Mouse (Mus musculus): ENCODE data around the gene Snai3. TPM values are rescaled to one million over a fixed set of nuclear protein-coding genes. Genes with fewer than 3 reads are reported as not detected.
A peak's percentile ranks its signal among the peaks of the same experiment; 100 is the strongest.

Gene Snai3
- total RNA-seq, 2 experiments from 2014 or later: 4.9 to 7.7 TPM

- no peak for DNase-seq (ENCODE audit: low spot score in 2 of 2)
Observed at GRCm38 (mm10) chr8:122461473-122462148, 1.1 kb upstream of the Snai3 start.

GRCm38 (mm10) chr8:122459990-122460389, 543 bp downstream of the Snai3 start:
- no peak for DNase-seq (ENCODE audit: low spot score in 2 of 2)

DNA sequence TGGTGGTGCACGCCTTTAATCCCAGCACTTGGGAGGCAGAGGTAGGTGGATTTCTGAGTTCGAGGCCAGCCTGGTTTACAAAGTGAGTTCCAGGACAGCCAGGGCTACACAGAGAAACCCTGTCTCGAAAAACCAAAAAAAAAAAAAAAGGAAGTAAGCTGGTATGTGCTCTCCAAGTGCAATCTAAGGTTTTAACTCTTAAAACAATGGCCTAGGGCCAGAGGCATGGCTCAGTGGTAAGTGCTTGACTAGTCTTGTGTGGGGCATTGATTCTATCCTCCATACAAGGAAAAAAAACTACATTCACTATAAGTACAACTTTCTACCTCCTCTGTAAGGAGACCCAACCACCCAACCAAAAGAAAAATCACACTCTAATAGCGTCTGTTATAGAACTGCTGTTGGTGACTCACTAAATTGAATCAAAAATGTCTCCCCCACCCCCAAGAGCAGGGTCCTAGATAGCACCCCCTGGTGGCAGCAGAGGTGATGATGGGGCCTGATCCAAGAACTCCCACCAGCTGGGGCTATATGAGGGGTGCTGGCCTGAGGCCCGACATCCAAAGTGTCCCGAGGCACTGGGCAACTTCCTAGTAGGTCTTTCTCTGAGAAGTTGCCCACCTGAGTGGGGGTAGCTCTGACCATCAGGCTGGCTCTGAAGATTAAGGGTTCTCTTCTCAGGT, 1.2 kb downstream of the Snai3 start:
- no peak for DNase-seq (ENCODE audit: low spot score in 2 of 2)

- no peak for DNase-seq (ENCODE audit: low spot score in 2 of 2)
Observed at GRCm38 (mm10) chr8:122457171-122457570, 3.4 kb downstream of the Snai3 start.

GRCm38 (mm10) chr8:122454409-122454808, 6.1 kb downstream of the Snai3 start:
- DNase-seq (ENCODE audit: low spot score in 2 of 2): no peak

GRCm38 (mm10) chr8:122452154-122452553, 8.4 kb downstream of the Snai3 start:
- no peak for DNase-seq (ENCODE audit: low spot score in 2 of 2)

DNA sequence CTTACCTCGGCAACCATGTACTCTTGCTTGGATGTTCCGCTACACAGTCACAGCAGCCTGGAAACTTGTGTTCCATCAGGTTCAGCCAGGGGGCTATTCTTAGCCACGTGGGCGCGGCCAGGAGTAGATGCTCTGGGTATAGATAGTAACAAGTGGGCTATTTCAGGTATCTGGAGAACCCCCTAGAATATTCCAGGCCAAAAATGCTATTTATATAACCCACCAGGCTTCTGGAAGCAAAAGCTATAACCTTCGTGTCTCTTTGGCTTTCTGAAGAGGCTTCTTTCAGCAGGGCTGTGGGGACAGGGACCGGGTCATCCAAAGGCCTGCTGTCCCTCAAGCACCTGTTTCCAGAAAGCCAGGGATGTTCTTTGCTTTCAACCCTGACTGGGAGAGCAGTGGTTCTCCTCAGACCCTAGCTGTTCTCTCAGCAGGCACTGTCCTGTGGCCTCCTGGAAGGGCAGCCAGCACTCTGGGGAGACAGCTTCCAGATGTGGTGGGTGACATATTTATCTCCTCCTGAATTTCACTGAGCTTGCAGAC, 9.3 kb downstream of the Snai3 start:
- no peak for DNase-seq (ENCODE audit: low spot score in 2 of 2)

DNA sequence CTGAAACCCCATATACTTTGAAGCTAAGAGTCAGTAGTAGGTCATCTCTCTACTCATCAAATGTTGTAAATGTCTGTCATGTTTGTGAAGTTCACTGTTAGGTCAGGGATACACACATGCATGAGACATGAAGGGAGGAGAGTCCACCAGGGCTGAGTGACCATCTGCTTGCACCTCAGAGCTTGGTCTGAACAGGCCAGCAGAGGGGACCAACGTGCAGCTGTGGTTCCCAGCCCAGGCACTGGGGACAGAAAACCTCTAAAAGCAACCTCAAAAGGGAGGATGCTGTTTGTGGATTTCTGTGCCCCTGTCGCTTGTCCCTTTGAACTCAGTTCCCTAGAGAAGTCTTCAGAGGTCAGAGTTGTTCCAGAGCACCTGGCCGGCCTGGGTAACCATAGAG, 15.3 kb downstream of the Snai3 start:
- DNase-seq (ENCODE audit: low spot score in 2 of 2): no peak

DNA sequence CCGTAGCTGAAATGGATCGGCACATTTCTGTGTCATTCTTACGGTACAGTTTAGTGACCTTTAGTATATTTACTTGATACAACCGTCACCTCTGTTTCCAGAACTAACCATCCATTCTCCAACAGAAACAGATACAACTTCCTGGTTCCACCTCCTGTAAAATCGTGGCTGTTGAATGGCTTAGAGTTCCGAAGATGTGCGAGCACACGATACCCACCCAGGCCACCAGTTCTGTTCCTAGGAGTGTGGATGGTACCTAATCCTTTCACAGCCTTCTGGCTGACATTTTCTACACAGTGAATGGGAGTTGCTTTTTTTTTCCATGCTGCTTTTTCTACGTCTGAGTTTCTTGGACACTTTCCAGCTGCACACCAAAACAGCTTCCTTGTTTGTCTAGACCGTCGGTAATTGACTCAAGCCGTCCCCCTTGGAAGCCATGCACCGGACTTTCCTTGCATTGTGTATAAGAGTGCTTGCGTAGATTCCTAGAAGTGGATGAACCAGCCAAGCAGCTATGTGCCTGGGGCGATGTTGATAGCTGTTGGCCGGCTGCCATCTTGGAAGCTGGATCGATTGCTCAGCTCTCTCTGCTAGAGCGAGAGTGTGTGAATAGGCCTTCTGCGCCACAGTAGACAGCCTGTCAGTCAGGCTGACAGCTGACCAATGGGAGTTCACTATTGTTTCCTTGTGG, 16.3 kb downstream of the Snai3 start:
- peak in 1 of 2 experiments; percentile 80 for DNase-seq (ENCODE audit: low spot score in 2 of 2)

DNA sequence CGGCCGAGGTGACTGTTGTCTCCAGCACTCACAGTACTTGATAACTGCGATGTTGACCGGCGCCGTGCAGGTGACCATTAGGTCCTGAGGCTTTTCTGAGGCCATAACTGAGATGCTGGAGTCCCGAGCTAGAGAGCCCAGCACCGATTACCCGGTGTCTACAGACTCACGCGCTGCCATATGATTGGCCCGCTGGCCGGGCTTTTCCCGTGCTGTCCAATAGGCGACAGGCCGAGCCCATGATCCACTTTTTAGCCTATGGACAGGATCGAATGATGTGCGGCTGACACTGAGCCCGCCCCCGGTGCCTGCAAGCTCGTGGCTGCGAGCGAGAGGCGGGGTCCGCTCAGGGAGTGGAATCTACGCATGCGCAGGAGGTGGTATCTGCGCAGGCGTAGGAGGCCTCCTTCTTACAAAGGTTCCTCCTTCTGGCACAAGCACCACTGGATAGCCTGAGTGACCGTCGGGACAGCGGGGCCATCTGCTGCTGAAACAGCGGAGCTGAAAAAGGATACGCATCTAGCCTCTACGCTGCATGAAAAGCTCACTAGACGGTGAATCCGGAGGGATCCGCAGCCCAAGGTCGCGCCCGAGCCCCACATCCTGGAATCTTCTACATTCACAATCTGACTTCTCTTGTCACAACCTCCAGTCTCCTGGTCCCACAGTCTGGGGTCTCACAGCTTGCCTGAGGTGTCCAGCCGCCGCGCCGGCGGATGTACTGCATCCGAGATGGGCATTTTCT, 17.1 kb downstream of the Snai3 start, which contains the start of gene Mvd:
Gene Mvd, minus strand, starts transcription at position 161 of the 745 bp plus-strand sequence.
- DNase-seq (ENCODE audit: low spot score in 2 of 2): peak; percentile 97 to 99

- no peak for DNase-seq (ENCODE audit: low spot score in 2 of 2)
Observed at GRCm38 (mm10) chr8:122442781-122443180, 17.8 kb downstream of the Snai3 start.

- no peak for DNase-seq (ENCODE audit: low spot score in 2 of 2)
Observed at GRCm38 (mm10) chr8:122442356-122442755, 18.2 kb downstream of the Snai3 start.

GRCm38 (mm10) chr8:122441326-122441725, 19.2 kb downstream of the Snai3 start:
- DNase-seq (ENCODE audit: low spot score in 2 of 2): no peak

- DNase-seq (ENCODE audit: low spot score in 2 of 2): no peak
Observed at GRCm38 (mm10) chr8:122439336-122439735, 21.2 kb downstream of the Snai3 start.

GRCm38 (mm10) chr8:122437708-122438331, 22.7 kb downstream of the Snai3 start:
- no peak for DNase-seq (ENCODE audit: low spot score in 2 of 2)

- no peak for DNase-seq (ENCODE audit: low spot score in 2 of 2)
Observed at GRCm38 (mm10) chr8:122436586-122437125, 23.9 kb downstream of the Snai3 start.

GRCm38 (mm10) chr8:122436146-122436545, 24.4 kb downstream of the Snai3 start:
- DNase-seq (ENCODE audit: low spot score in 2 of 2): no peak

DNA sequence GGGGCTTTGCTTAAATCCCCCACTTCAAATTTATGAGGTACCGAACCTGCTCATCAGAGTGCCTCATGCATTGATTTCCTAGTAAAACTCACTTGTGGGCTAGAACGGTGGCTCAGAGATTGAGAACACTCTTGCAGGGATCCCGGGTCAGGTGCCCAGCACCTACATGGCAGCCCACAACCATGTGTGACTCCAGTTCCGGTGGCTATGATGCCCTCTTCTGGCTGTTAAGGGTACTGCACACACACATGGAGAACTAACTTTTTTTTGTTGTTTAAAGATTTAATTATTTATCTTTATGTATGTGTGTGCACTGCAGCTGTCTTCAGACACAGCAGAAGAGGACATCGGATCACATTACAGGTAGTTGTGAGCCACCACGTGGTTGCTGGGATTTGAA, 25.2 kb downstream of the Snai3 start:
- no peak for DNase-seq (ENCODE audit: low spot score in 2 of 2)

GRCm38 (mm10) chr8:122433269-122433905, 27.1 kb downstream of the Snai3 start:
- DNase-seq (ENCODE audit: low spot score in 2 of 2): no peak
